Mouse (Mus musculus) neural tube, embryonic 11.5 days (tissue): ENCODE data around the gene Hcn3. TPM values are rescaled to one million over a fixed set of nuclear protein-coding genes. Genes with fewer than 3 reads are reported as not detected.
A peak's percentile ranks its signal among the peaks of the same experiment; 100 is the strongest.

Source experiments
- ATAC-seq: fragments of 200-750 bp; cut with Nextera tagmentation; 2 replicates; pipeline ENCODE4 v1.8.0; 2017; ENCODE audit warnings: moderate number of reproducible peaks, mild to moderate bottlenecking, moderate TSS enrichment, moderate library complexity; ENCODE audit not compliant: insufficient read depth, low FRiP score, low TSS enrichment
- DNase-seq: peaks from one replicate; pipeline ENCODE4 v3.0.0-alpha.2; 2015; ENCODE audit warnings: low spot score
- H3K27ac ChIP-seq: fragments of 300-500 bp; sonication (generic); 2 replicates; pipeline ENCODE4 v1.5.1; 2014; ENCODE audit warnings: low read depth, mild to moderate bottlenecking, low read length
- H3K27me3 ChIP-seq: fragments of 300-500 bp; sonication (generic); 2 replicates; pipeline ENCODE4 v1.6.1; 2014; ENCODE audit warnings: mild to moderate bottlenecking, low read length, mixed read lengths; ENCODE audit not compliant: control insufficient read depth, insufficient read depth
- H3K36me3 ChIP-seq: fragments of 300-500 bp; sonication (generic); 2 replicates; pipeline ENCODE4 v1.6.1; 2014; ENCODE audit warnings: mild to moderate bottlenecking, low read length, moderate library complexity, mixed read lengths; ENCODE audit not compliant: control insufficient read depth, insufficient read depth
- H3K4me1 ChIP-seq: fragments of 300-500 bp; sonication (generic); 2 replicates; pipeline ENCODE4 v1.6.1; 2014; ENCODE audit warnings: low read length, mixed read lengths; ENCODE audit not compliant: control insufficient read depth, insufficient read depth
- H3K4me2 ChIP-seq: fragments of 300-500 bp; sonication (generic); 2 replicates; pipeline ENCODE4 v1.6.1; 2014; ENCODE audit warnings: low read depth, mild to moderate bottlenecking, moderate library complexity
- H3K4me3 ChIP-seq: fragments of 300-500 bp; sonication (generic); 2 replicates; pipeline ENCODE4 v1.5.1; 2014; ENCODE audit warnings: low read depth, low read length
- H3K9ac ChIP-seq: fragments of 300-500 bp; sonication (generic); 2 replicates; pipeline ENCODE4 v1.6.1; 2014; ENCODE audit warnings: mild to moderate bottlenecking, low read length
- H3K9me3 ChIP-seq: fragments of 300-500 bp; sonication (generic); 2 replicates; pipeline ENCODE4 v1.6.1; 2016; ENCODE audit warnings: low read length; ENCODE audit not compliant: control insufficient read depth
- WGBS: fragments of 180-500 bp; shearing (Covaris S2); extraction: QIAGEN DNeasy Blood & Tissue Kit; methylation state at CpG from one replicate; pipeline ENCODE4 v1.1.7; 2014; 5-methylcytosine and 5-hydroxymethylcytosine counted together
- polyA plus RNA-seq: library from polyadenylated mRNA; unstranded; fragments of >200 nt; fragmentation: Nextera tagmentation; extraction: Ambion mirVana; gene quantifications from 2 replicates; pipeline ENCODE4 v1.2.1, GENCODE M21; 2014

Hcn3 gene
- 5.2 and 7.5 TPM in 2 replicates for polyA plus RNA-seq

- ATAC-seq = peak; percentile 74
- H3K9ac ChIP-seq = peak within 1 kb of the TSS; percentile 67
- whole genome bisulfite sequencing = under 1% methylated on average over 54 of the region's 66 CpGs
- peak within 1 kb of the TSS; percentile 99 for H3K4me2 ChIP-seq
- peaks cover 4% of the 10 kb centered on the region; the same call in 1 of the 2 replicates for H3K27me3 ChIP-seq
- peak within 1 kb of the TSS; percentile 68 for H3K4me3 ChIP-seq
- H3K27ac ChIP-seq = no peak within 1 kb of the TSS
- no peaks in the 10 kb centered on the region for H3K36me3 ChIP-seq
- DNase-seq = peak; percentile 85
- no peaks in the 10 kb centered on the region for H3K9me3 ChIP-seq
- H3K4me1 ChIP-seq = peaks cover 7% of the 10 kb centered on the region
These were observed at the start of gene Hcn3 for GRCm38 (mm10) chr3:89159616-89160344. TSS of gene Hcn3 (minus strand) at chr3:89160196.

- no peak for DNase-seq
- peaks cover 18% of the 10 kb centered on the region for H3K36me3 ChIP-seq
- H3K4me1 ChIP-seq = peaks cover 8% of the 10 kb centered on the region; the same call in 1 of the 2 replicates
- H3K27me3 ChIP-seq = no peaks in the 10 kb centered on the region
- H3K4me3 ChIP-seq = no peak overlapping the region
- WGBS = 93% methylated on average over 7 of the region's 7 CpGs
- H3K9me3 ChIP-seq = no peaks in the 10 kb centered on the region
- ATAC-seq = no peak
- H3K4me2 ChIP-seq = no peak overlapping the region
- no peak overlapping the region for H3K9ac ChIP-seq
- no peak overlapping the region for H3K27ac ChIP-seq
These were observed 49.7 kb upstream of the Hcn3 start for GRCm38 (mm10) chr3:89209731-89210130.

DNA sequence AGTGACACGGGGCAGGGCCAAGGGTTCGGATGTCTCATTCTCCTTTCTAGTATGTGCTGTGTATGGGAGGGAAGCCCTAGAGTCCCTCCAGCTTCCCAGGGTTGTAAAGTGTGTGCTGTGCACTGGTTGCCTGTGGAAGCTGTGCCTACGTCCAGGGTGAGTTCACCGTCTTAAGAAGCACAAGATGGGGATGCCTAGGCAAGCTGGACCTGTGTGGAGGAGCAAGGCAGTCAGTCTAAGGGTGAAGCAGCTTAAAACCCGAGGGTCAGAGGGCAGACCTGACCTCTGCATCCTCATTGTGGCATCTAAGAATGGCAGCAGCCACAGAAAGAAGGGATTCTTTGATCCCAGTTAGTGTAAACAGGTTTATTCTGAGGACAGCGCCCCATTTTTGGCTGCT is 48.7 kb upstream of the Hcn3 start:
- H3K4me3 ChIP-seq = no peak overlapping the region
- no peak overlapping the region for H3K4me2 ChIP-seq
- H3K27me3 ChIP-seq = no peaks in the 10 kb centered on the region
- H3K9ac ChIP-seq = no peak overlapping the region
- H3K36me3 ChIP-seq = peaks cover 18% of the 10 kb centered on the region
- DNase-seq = no peak
- no peak overlapping the region for H3K27ac ChIP-seq
- ATAC-seq = no peak
- H3K9me3 ChIP-seq = no peaks in the 10 kb centered on the region
- 85% methylated on average over 6 of the region's 6 CpGs for WGBS
- H3K4me1 ChIP-seq = peaks cover 8% of the 10 kb centered on the region; the same call in 1 of the 2 replicates

- 91% methylated on average over 13 of the region's 13 CpGs for WGBS
- peaks cover 11% of the 10 kb centered on the region for H3K4me1 ChIP-seq
- ATAC-seq (no peak), DNase-seq (no peak)
- no peaks in the 10 kb centered on the region for H3K27me3 ChIP-seq
- H3K4me2 ChIP-seq = no peak overlapping the region
- H3K9me3 ChIP-seq = no peaks in the 10 kb centered on the region
- no peak overlapping the region for H3K27ac ChIP-seq
- no peak overlapping the region for H3K9ac ChIP-seq
- no peak overlapping the region for H3K4me3 ChIP-seq
- H3K36me3 ChIP-seq = peaks cover 18% of the 10 kb centered on the region
These were observed 48.2 kb upstream of the Hcn3 start for GRCm38 (mm10) chr3:89208075-89208657.

- H3K9me3 ChIP-seq = no peaks in the 10 kb centered on the region
- 96% methylated on average over 2 of the region's 2 CpGs for WGBS
- no peak for ATAC-seq
These were observed 46.7 kb upstream of the Hcn3 start for GRCm38 (mm10) chr3:89206695-89207094.

GRCm38 (mm10) chr3:89206079-89206478 is 46.1 kb upstream of the Hcn3 start:
- no peak for ATAC-seq
- WGBS = 91% methylated on average over 7 of the region's 7 CpGs
- H3K4me2 ChIP-seq = no peak overlapping the region
- H3K27me3 ChIP-seq = no peaks in the 10 kb centered on the region
- DNase-seq = no peak
- peaks cover 18% of the 10 kb centered on the region for H3K36me3 ChIP-seq
- H3K9ac ChIP-seq = no peak overlapping the region
- H3K4me1 ChIP-seq = peaks cover 5% of the 10 kb centered on the region
- no peak overlapping the region for H3K27ac ChIP-seq
- H3K4me3 ChIP-seq = no peak overlapping the region
- H3K9me3 ChIP-seq = no peaks in the 10 kb centered on the region

More at GRCm38 (mm10) chr3:89206695-89207094, 46.7 kb upstream of the Hcn3 start:
- Histone ChIP-seq H3K4me3 (no peak overlapping the region), H3K36me3 (peaks cover 18% of the 10 kb centered on the region), H3K4me1 (peaks cover 5% of the 10 kb centered on the region), H3K27ac (no peak overlapping the region), H3K4me2 (no peak overlapping the region), H3K27me3 (no peaks in the 10 kb centered on the region), H3K9ac (no peak overlapping the region)
- no peak for DNase-seq

- peak overlapping the region; percentile 46 for H3K4me3 ChIP-seq
- peaks cover 8% of the 10 kb centered on the region; the same call in 1 of the 2 replicates for H3K36me3 ChIP-seq
- H3K27me3 ChIP-seq = no peaks in the 10 kb centered on the region
- H3K9ac ChIP-seq = peak overlapping the region; percentile 52
- no peak for DNase-seq
- no peaks in the 10 kb centered on the region for H3K9me3 ChIP-seq
- peaks cover 5% of the 10 kb centered on the region for H3K4me1 ChIP-seq
- peak overlapping the region; percentile 71 for H3K4me2 ChIP-seq
- WGBS = 44% methylated on average over 5 of the region's 5 CpGs
- no peak overlapping the region for H3K27ac ChIP-seq
- no peak; the same call in 1 of the 2 replicates for ATAC-seq
These were observed 43.1 kb upstream of the Hcn3 start for GRCm38 (mm10) chr3:89203142-89203514.

- peak within 1 kb of the TSS; percentile 52 for H3K9ac ChIP-seq
- peaks cover 3% of the 10 kb centered on the region; the same call in 1 of the 2 replicates for H3K36me3 ChIP-seq
- H3K9me3 ChIP-seq = no peaks in the 10 kb centered on the region
- H3K27me3 ChIP-seq = no peaks in the 10 kb centered on the region
- DNase-seq = peak; percentile 87
- peak within 1 kb of the TSS; percentile 71 for H3K4me2 ChIP-seq
- peak within 1 kb of the TSS; percentile 46 for H3K4me3 ChIP-seq
- peaks cover 5% of the 10 kb centered on the region for H3K4me1 ChIP-seq
- WGBS = 27% methylated on average over 13 of the region's 13 CpGs
- ATAC-seq = peak; percentile 82; the same call in 1 of the 2 replicates
- no peak within 1 kb of the TSS for H3K27ac ChIP-seq
These were observed 42.5 kb upstream of the Hcn3 start, which contains the start of gene Gba for GRCm38 (mm10) chr3:89202253-89203141. TSS of gene Gba (plus strand) at chr3:89202928.
